Mouse (Mus musculus) limb, embryonic 15.5 days (tissue): Measurements from ENCODE around the gene Pax2. TPM values are rescaled to one million over a fixed set of nuclear protein-coding genes. Genes with fewer than 3 reads are reported as not detected.

Source experiments
- ATAC-seq: fragments of 200-750 bp; cut with Nextera tagmentation; 2 replicates; pipeline ENCODE4 v1.8.0; 2017; ENCODE audit warnings: low read depth, moderate TSS enrichment; ENCODE audit not compliant: insufficient number of reproducible peaks, low FRiP score, low TSS enrichment
- H3K27ac ChIP-seq: fragments of 300-500 bp; sonication (generic); 2 replicates; pipeline ENCODE4 v1.5.1; 2015; ENCODE audit warnings: moderate library complexity, mild to moderate bottlenecking, inconsistent platforms
- H3K27me3 ChIP-seq: fragments of 300-500 bp; sonication (generic); 2 replicates; pipeline ENCODE4 v1.6.1; 2015; ENCODE audit warnings: inconsistent platforms
- H3K36me3 ChIP-seq: fragments of 300-500 bp; sonication (generic); 2 replicates; pipeline ENCODE4 v1.6.1; 2015; ENCODE audit warnings: inconsistent platforms
- H3K4me1 ChIP-seq: fragments of 300-500 bp; sonication (generic); 2 replicates; pipeline ENCODE4 v1.6.1; 2015; ENCODE audit warnings: inconsistent platforms
- H3K4me2 ChIP-seq: fragments of 300-500 bp; sonication (generic); 2 replicates; pipeline ENCODE4 v1.6.1; 2015; ENCODE audit warnings: mild to moderate bottlenecking, inconsistent platforms
- H3K4me3 ChIP-seq: fragments of 300-500 bp; sonication (generic); 2 replicates; pipeline ENCODE4 v1.5.1; 2015; ENCODE audit warnings: mild to moderate bottlenecking, inconsistent platforms
- H3K9ac ChIP-seq: fragments of 300-500 bp; sonication (generic); 2 replicates; pipeline ENCODE4 v1.6.1; 2015; ENCODE audit warnings: inconsistent platforms
- H3K9me3 ChIP-seq: fragments of 300-500 bp; sonication (generic); 2 replicates; pipeline ENCODE4 v1.6.1; 2016; ENCODE audit warnings: inconsistent platforms
- WGBS: fragments of 180-500 bp; shearing (Covaris S2); methylation state at CpG from one replicate; pipeline ENCODE4 v1.1.7; 2015; 5-methylcytosine and 5-hydroxymethylcytosine counted together
- polyA plus RNA-seq: library from polyadenylated mRNA; unstranded; fragments of >200 nt; fragmentation: Nextera tagmentation; extraction: Ambion mirVana; gene quantifications from 2 replicates; pipeline ENCODE4 v1.2.1, GENCODE M21; 2015

Gene Pax2
- polyA plus RNA-seq, 1 experiment from 2014 or later, result not detected

DNA sequence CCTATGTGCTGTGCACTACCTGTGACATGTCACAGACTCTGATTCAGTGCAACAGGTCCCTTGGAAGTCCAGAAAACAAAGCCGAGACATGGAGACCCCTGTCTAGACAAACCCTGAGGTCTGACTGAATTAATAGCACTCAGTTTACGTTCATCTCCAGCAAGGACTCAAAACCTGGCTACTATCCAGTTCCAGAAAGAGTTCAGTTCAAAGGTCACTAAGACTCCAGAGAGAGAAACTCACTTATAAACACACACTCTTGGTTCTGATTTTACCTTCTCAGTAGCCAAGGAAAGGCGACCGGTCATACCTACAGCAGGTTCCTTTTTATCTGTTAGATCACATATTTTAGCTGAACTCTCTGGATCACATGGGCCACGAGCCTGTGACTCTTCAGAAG lies 43.3 kb downstream of the Pax2 start:
- Histone ChIP-seq H3K9ac (no peak overlapping the region), H3K9me3 (no peaks in the 10 kb centered on the region), H3K4me1 (no peaks in the 10 kb centered on the region), H3K27ac (no peak overlapping the region), H3K27me3 (peaks cover 2% of the 10 kb centered on the region; the same call in 1 of the 2 replicates), H3K4me3 (no peak overlapping the region), H3K36me3 (no peaks in the 10 kb centered on the region), H3K4me2 (no peak overlapping the region)
- 60% methylated on average over 5 of the region's 5 CpGs for WGBS
- ATAC-seq, result no peak

- no peak overlapping the region for H3K4me3 ChIP-seq
- H3K9me3 ChIP-seq, result no peaks in the 10 kb centered on the region
- no peak for ATAC-seq
- H3K4me2 ChIP-seq, result no peak overlapping the region
- no peaks in the 10 kb centered on the region for H3K36me3 ChIP-seq
- 37% methylated on average over 6 of the region's 6 CpGs for WGBS
- peaks cover 2% of the 10 kb centered on the region; the same call in 1 of the 2 replicates for H3K27me3 ChIP-seq
- no peak overlapping the region for H3K9ac ChIP-seq
- no peak overlapping the region for H3K27ac ChIP-seq
- no peaks in the 10 kb centered on the region for H3K4me1 ChIP-seq
These were observed 44.5 kb downstream of the Pax2 start for GRCm38 (mm10) chr19:44800327-44800726.

GRCm38 (mm10) chr19:44808734-44809133 lies 52.9 kb downstream of the Pax2 start:
- Histone ChIP-seq H3K4me3 (no peak overlapping the region), H3K9ac (no peak overlapping the region), H3K36me3 (no peaks in the 10 kb centered on the region), H3K9me3 (no peaks in the 10 kb centered on the region), H3K4me2 (no peak overlapping the region), H3K27me3 (peaks cover 17% of the 10 kb centered on the region; the same call in 1 of the 2 replicates), H3K27ac (no peak overlapping the region), H3K4me1 (no peaks in the 10 kb centered on the region)
- ATAC-seq, result no peak
- 12% methylated on average over 8 of the region's 8 CpGs for WGBS

- no peaks in the 10 kb centered on the region for H3K36me3 ChIP-seq
- peaks cover 42% of the 10 kb centered on the region for H3K27me3 ChIP-seq
- no peak overlapping the region for H3K4me3 ChIP-seq
- WGBS, result 47% methylated on average over 13 of the region's 13 CpGs
- H3K9me3 ChIP-seq, result no peaks in the 10 kb centered on the region
- H3K4me2 ChIP-seq, result no peak overlapping the region
- ATAC-seq, result no peak
- no peaks in the 10 kb centered on the region for H3K4me1 ChIP-seq
- no peak overlapping the region for H3K27ac ChIP-seq
- no peak overlapping the region for H3K9ac ChIP-seq
These were observed 57.0 kb downstream of the Pax2 start for GRCm38 (mm10) chr19:44812666-44813429.

- Histone ChIP-seq H3K4me3 (no peak overlapping the region), H3K27me3 (peaks cover 54% of the 10 kb centered on the region), H3K27ac (no peak overlapping the region), H3K9ac (no peak overlapping the region), H3K4me1 (no peaks in the 10 kb centered on the region; the same call in 1 of the 2 replicates), H3K9me3 (no peaks in the 10 kb centered on the region), H3K4me2 (no peak overlapping the region), H3K36me3 (no peaks in the 10 kb centered on the region)
- WGBS, result 73% methylated on average over 3 of the region's 3 CpGs
- ATAC-seq, result no peak
These were observed 59.3 kb downstream of the Pax2 start for GRCm38 (mm10) chr19:44815111-44815510.

DNA sequence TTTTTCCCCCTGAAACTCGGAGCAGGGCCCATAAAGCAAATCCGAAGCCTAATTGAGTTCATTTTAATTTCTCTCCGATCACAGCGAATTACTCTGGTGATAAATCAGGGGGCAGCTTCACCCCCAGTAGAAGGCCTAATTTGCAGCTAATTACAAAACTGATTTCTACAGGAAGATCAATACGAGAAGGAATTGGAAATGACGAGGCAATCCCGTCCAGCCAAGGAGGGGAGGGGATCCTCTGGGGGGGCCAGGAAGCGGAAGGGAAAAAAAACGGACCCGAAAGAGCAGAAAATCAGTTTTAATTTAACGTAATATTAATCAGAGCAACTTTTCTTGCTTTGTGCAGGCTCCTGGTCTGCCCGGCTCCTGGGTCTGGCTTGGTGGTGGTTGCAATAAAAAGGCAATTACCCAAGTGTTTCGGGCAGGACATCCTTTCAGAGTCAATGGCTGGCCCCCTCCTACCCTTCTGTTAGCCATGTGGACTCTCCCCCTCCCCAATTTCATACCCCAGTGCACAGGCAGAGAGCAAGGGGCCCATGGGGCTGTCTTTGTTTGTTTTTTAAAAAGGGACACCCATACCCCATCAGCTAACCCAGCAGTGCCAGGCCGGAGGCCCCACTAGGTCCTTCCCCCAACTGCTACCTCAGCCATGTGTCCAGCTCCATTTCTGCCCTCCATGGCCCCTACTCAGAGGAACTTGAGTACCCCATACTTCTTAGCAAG lies 61.7 kb downstream of the Pax2 start:
- H3K4me1 ChIP-seq, result no peaks in the 10 kb centered on the region; the same call in 1 of the 2 replicates
- WGBS, result 32% methylated on average over 14 of the region's 14 CpGs
- peaks cover 62% of the 10 kb centered on the region for H3K27me3 ChIP-seq
- H3K9me3 ChIP-seq, result no peaks in the 10 kb centered on the region
- H3K36me3 ChIP-seq, result no peaks in the 10 kb centered on the region
- ATAC-seq, result no peak
- no peak overlapping the region for H3K4me2 ChIP-seq
- no peak overlapping the region for H3K9ac ChIP-seq
- H3K4me3 ChIP-seq, result no peak overlapping the region
- H3K27ac ChIP-seq, result no peak overlapping the region

DNA sequence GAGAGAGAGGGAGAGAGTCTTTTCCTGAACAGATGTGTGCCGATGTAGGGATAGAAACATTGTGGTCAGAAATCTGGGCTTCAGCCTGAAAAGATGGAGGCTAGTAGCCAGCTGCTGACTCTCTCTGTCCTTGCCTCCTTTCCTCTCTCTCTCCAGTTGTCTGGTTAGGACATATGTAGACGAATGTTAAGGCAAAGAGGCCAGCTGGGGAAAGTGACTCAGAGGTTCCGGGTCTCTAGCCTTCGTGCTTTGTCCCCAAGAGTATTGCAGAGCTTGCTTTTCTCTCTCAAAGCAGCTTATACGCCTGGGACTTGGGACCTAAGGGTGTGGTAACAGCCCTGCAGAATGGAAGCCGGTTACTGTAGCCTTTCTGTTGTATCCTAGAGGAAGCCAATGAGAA lies 62.8 kb downstream of the Pax2 start:
- Histone ChIP-seq H3K27me3 (peaks cover 65% of the 10 kb centered on the region), H3K4me3 (no peak overlapping the region)

DNA sequence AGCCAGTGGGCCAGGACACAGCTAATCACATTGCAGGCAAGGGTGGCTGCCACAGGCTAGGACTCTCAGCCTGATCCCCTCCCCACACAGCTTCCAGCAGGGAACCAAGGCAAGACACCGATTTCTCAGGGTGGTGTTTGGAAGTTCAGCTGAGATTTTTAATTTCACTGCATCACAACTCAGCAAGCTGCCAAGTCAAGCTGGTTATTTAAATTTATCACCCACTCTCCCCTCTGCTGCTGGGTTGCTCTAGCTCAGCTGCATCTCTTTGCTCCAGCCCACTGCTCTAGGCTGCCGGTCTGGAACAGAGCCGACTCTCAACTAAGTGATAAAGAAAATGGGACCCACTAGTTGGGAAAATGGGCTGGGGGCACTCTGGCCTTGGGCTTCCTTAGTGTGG lies 65.7 kb downstream of the Pax2 start:
- Histone ChIP-seq H3K36me3 (no peaks in the 10 kb centered on the region), H3K4me2 (no peak overlapping the region), H3K9me3 (no peaks in the 10 kb centered on the region), H3K4me1 (peaks cover 15% of the 10 kb centered on the region), H3K27ac (no peak overlapping the region), H3K9ac (no peak overlapping the region), H3K4me3 (no peak overlapping the region), H3K27me3 (peaks cover 65% of the 10 kb centered on the region)
- ATAC-seq, result no peak
- WGBS, result 30% methylated on average over 3 of the region's 3 CpGs

More for the DNA sequence above, 62.8 kb downstream of the Pax2 start:
- Histone ChIP-seq H3K27ac (no peak overlapping the region), H3K9me3 (no peaks in the 10 kb centered on the region), H3K36me3 (no peaks in the 10 kb centered on the region), H3K9ac (no peak overlapping the region), H3K4me1 (peaks cover 4% of the 10 kb centered on the region), H3K4me2 (no peak overlapping the region)
- 71% methylated on average over 6 of the region's 6 CpGs for WGBS
- ATAC-seq, result no peak

DNA sequence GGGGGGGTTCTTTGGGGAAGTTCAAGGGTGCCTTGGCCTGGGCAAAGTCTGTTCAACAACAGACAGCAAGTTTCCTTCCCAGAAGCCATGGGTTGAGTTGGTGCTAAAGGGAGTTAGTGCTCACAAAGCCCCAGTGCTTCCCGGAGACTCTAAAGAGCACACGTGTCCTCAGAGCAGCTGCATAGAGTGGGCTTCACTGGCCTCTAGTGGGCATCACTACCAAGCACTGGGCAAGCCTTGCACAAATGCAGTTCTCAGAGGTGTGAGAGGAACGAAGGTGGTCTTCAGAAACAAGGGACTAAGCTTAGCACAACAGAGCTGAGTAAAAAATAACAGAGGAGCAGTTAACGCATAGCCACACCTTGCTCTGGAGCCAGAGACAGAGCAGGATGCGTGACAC lies 66.5 kb downstream of the Pax2 start:
- H3K27ac ChIP-seq, result no peak overlapping the region
- H3K9me3 ChIP-seq, result no peaks in the 10 kb centered on the region
- H3K27me3 ChIP-seq, result peaks cover 65% of the 10 kb centered on the region
- H3K4me3 ChIP-seq, result no peak overlapping the region
- WGBS, result 66% methylated on average over 5 of the region's 5 CpGs
- no peak overlapping the region for H3K9ac ChIP-seq
- no peak for ATAC-seq
- no peak overlapping the region for H3K4me2 ChIP-seq
- H3K4me1 ChIP-seq, result peaks cover 15% of the 10 kb centered on the region
- no peaks in the 10 kb centered on the region for H3K36me3 ChIP-seq

DNA sequence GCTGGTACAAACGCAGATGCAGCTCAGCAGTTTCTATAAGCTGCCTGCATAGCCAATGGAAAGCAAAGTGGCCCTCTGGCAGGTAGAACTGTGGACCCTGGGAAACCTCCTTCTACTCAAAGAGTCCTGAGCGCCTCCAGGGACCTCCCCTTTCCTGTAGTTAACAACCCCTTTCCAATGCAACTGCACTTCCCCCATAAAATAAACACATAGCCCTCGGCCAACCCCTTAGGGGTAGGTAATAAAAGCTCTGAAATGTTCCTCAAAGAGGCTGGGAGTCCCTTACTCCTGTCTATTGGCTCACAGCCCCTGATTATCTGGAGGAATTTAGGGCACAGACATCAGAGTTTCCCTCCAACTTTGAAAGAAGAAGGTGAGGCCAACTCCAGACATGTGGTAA lies 67.8 kb downstream of the Pax2 start:
- H3K4me1 ChIP-seq, result peaks cover 15% of the 10 kb centered on the region
- WGBS, result 22% methylated on average over 3 of the region's 3 CpGs
- ATAC-seq, result no peak
- no peaks in the 10 kb centered on the region for H3K36me3 ChIP-seq
- no peak overlapping the region for H3K9ac ChIP-seq
- no peaks in the 10 kb centered on the region for H3K9me3 ChIP-seq
- no peak overlapping the region for H3K4me3 ChIP-seq
- no peak overlapping the region for H3K4me2 ChIP-seq
- no peak overlapping the region for H3K27ac ChIP-seq
- H3K27me3 ChIP-seq, result peaks cover 63% of the 10 kb centered on the region

GRCm38 (mm10) chr19:44825216-44825768 lies 69.4 kb downstream of the Pax2 start:
- Histone ChIP-seq H3K4me2 (peak overlapping the region; percentile 36), H3K9ac (no peak overlapping the region), H3K9me3 (no peaks in the 10 kb centered on the region), H3K36me3 (no peaks in the 10 kb centered on the region), H3K4me3 (no peak overlapping the region), H3K27me3 (peaks cover 56% of the 10 kb centered on the region), H3K4me1 (peaks cover 15% of the 10 kb centered on the region), H3K27ac (no peak overlapping the region)
- ATAC-seq, result no peak
- WGBS, result 13% methylated on average over 11 of the region's 11 CpGs

DNA sequence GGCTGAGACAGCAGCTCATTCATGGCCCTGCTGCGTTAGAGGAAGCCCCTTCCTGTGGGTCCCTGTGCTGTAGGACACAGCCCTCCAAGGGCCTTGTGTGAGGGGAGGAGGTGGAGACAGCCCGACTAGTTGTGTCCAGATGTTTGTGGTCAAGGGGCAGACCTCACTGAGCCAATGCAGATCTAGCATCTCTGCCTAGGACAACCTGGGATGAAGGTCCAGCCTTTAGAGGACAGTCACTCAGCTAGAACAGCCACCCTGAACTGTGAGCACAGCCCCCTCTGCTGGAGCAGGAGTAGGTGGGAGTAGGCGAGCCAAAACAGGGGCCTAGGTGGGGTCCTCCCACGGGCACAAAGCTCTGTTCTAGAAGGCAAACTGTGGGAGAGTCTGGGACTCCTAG lies 70.0 kb downstream of the Pax2 start:
- Histone ChIP-seq H3K4me1 (peaks cover 15% of the 10 kb centered on the region), H3K27ac (no peak overlapping the region), H3K4me2 (peak overlapping the region; percentile 36), H3K9ac (no peak overlapping the region), H3K36me3 (no peaks in the 10 kb centered on the region), H3K4me3 (no peak overlapping the region), H3K27me3 (peaks cover 57% of the 10 kb centered on the region), H3K9me3 (no peaks in the 10 kb centered on the region)
- no peak for ATAC-seq
- WGBS, result 15% methylated on average over 4 of the region's 4 CpGs
